Mouse (Mus musculus): ENCODE data around the gene Mcf2l. TPM values are rescaled to one million over a fixed set of nuclear protein-coding genes. Genes with fewer than 3 reads are reported as not detected.

The Mcf2l gene
- polyA plus RNA-seq (2021; fragmentation: Nextera tagmentation) = 16.8 and 17.7 TPM in 2 replicates
- long read RNA-seq, experiment 1, partial matches to known transcripts = 11 of 27 reads
- long read RNA-seq, experiment 1, other reads (novel, unspliced or antisense) = 16 of 27 reads
- long read RNA-seq, experiment 2, full-length matches to known transcripts = 20 of 218 reads
- long read RNA-seq, experiment 2, partial matches to known transcripts = 92 of 218 reads
- long read RNA-seq, experiment 2, other reads (novel, unspliced or antisense) = 106 of 218 reads

GRCm38 (mm10) chr8:12873357-12874046 is at the start of gene Mcf2l:
Mcf2l (plus strand) TSS chr8:12873806.

GRCm38 (mm10) chr8:13025487-13026224 is 152.1 kb downstream of the Mcf2l start, which contains the start of gene F7:
F7 (plus strand) TSS chr8:13026034.

GRCm38 (mm10) chr8:13037015-13037414 is 163.4 kb downstream of the Mcf2l start, which contains the start of gene F10:
F10 (plus strand) TSS chr8:13037308.

GRCm38 (mm10) chr8:13060441-13061150 is 187.0 kb downstream of the Mcf2l start, which contains the start of gene Proz:
Proz (plus strand) TSS chr8:13060914.

Small RNAs within 50 kb of the gene (microRNA-seq; reads per million reads assigned to microRNA genes)
- gene Gm38671 = 1.1 reads per million

Other genes with a start within 250 kb of the Mcf2l start
- 19.0 and 20.5 TPM in 2 replicates for gene Tubgcp3, start 201.6 kb upstream of the Mcf2l start, polyA plus RNA-seq (2021; fragmentation: Nextera tagmentation)
- gene Atp11a, start 116.8 kb upstream of the Mcf2l start, polyA plus RNA-seq (2021; fragmentation: Nextera tagmentation) = 2.8 and 3.1 TPM in 2 replicates
- gene F7, start 152.2 kb downstream of the Mcf2l start, polyA plus RNA-seq (2021; fragmentation: Nextera tagmentation) = not detected in 2 replicates
- gene F10, start 163.5 kb downstream of the Mcf2l start, polyA plus RNA-seq (2021; fragmentation: Nextera tagmentation) = 0.10 TPM in 1 of 2 replicates, not detected in the other
- 0.93 and 1.0 TPM in 2 replicates for gene Proz, start 187.1 kb downstream of the Mcf2l start, polyA plus RNA-seq (2021; fragmentation: Nextera tagmentation)
- gene Pcid2, start 231.7 kb downstream of the Mcf2l start, polyA plus RNA-seq (2021; fragmentation: Nextera tagmentation) = 15.1 and 16.8 TPM in 2 replicates
- 35.6 and 37.3 TPM in 2 replicates for gene Cul4a, start 231.8 kb downstream of the Mcf2l start, polyA plus RNA-seq (2021; fragmentation: Nextera tagmentation)

Measured in layer of hippocampus, adult 6 months (tissue).